8 mouse cellular contexts compared by ENCODE assay signal in genomic region chr2:131142592-131142991, GRCm38 (mm10). TPM values are rescaled to one million over a fixed set of nuclear protein-coding genes. Genes with fewer than 3 reads are reported as not detected.
DNase-seq lines count a peak whose midpoint lies in the region; ATAC-seq and TF ChIP-seq lines count a peak whose summit lies in the region.

No protein-coding gene starts in this region.

- H3K9me3 ChIP-seq in MEL (replicated peaks; ENCODE audit: insufficient read depth, low read length) = no peaks in the 10 kb centered on the region
- H3K9me3 ChIP-seq in hindbrain, embryonic 15.5 days = no peaks in the 10 kb centered on the region

- peak; percentile 91 for DNase-seq in MEL (ENCODE audit: low read depth, low spot score)
- peak; percentile 62 for DNase-seq in brain, embryonic 14.5 days (ENCODE audit: low read depth)
- DNase-seq in frontal cortex, postnatal 10 days (ENCODE audit: low spot score in 2 of 2) = peak; percentile 35 to 42
- peak; percentile 22 to 60 for DNase-seq in left cerebral cortex, adult 18-20 months (ENCODE audit: low spot score in 2 of 2)
- peak; percentile 20 for DNase-seq in right cerebral cortex, postnatal 25 days
- DNase-seq in yolk sac, embryonic 10.5 days (ENCODE audit: low spot score) = peak; percentile 80

- ATAC-seq in hindbrain, embryonic 15.5 days (ENCODE audit: low FRiP score, low read depth) = 0 out of 2 replicates have a peak, but pooled peaks have one; percentile 9
- ATAC-seq in megakaryocyte, adult 5-6 weeks (ENCODE audit: poor library complexity, severe bottlenecking) = peak; percentile 73

- no peaks in the 10 kb centered on the region for H3K79me2 ChIP-seq in MEL (ENCODE audit: control insufficient read depth, insufficient read depth, low read length, poor library complexity)

- H3K4me1 ChIP-seq in MEL (ENCODE audit: control insufficient read depth in 1 of 2, insufficient read depth in 2 of 2, low read length in 2 of 2) = peaks cover 0 to 7% of the 10 kb centered on the region in 2 experiments; a peak in 2 of 4 replicates
- no peaks in the 10 kb centered on the region for H3K4me1 ChIP-seq in hindbrain, embryonic 15.5 days (replicated peaks)

- peak in 1 of 2 experiments; percentile 22; a peak in 1 of 4 replicates for TF ChIP-seq POLR2A in MEL (IDR thresholded peaks at IDR 0.05; ENCODE audit: control insufficient read depth in 1 of 2, insufficient read depth in 1 of 2, low read depth in 1 of 2, low read length in 2 of 2, poor library complexity in 1 of 2)
- no peak for TF ChIP-seq POLR2A in brain, embryonic 14.5 days (IDR thresholded peaks at IDR 0.05; ENCODE audit: borderline replicate concordance, extremely low read depth, insufficient read depth, insufficient read length, poor library complexity, severe bottlenecking)

- H3K36me3 ChIP-seq in MEL (ENCODE audit: control insufficient read depth in 1 of 2, insufficient read depth in 2 of 2, low read length in 2 of 2) = no peaks in the 10 kb centered on the region; a peak in 1 of 4 replicates
- H3K36me3 ChIP-seq in hindbrain, embryonic 15.5 days = peaks cover 35% of the 10 kb centered on the region

- H3K4me2 ChIP-seq in hindbrain, embryonic 15.5 days = no peak overlapping the region

- H3K4me3 ChIP-seq in MEL (ENCODE audit: control insufficient read depth in 1 of 2, insufficient read depth in 1 of 2, low read depth in 2 of 2, low read length in 2 of 2) = peak overlapping the region; percentile 28 to 31; a peak in 3 of 4 replicates
- no peak overlapping the region for H3K4me3 ChIP-seq in hindbrain, embryonic 15.5 days

- TF ChIP-seq RAD21 in MEL (IDR thresholded peaks at IDR 0.05; ENCODE audit: low read depth, low read length) = peak; percentile 51

- no peaks in the 10 kb centered on the region for H3K27me3 ChIP-seq in MEL (ENCODE audit: control insufficient read depth in 1 of 2, insufficient read depth in 2 of 2, low read length in 2 of 2)
- H3K27me3 ChIP-seq in hindbrain, embryonic 15.5 days = no peaks in the 10 kb centered on the region

- WGBS in hindbrain, embryonic 15.5 days = 28% methylated on average over 18 of the region's 18 CpGs

- TF ChIP-seq EP300 in MEL (IDR thresholded peaks at IDR 0.05; ENCODE audit: low read depth in 1 of 2, low read length in 2 of 2) = no peak

- H3K9ac ChIP-seq in MEL (ENCODE audit: control insufficient read depth, low read depth, low read length, poor library complexity, severe bottlenecking) = peak overlapping the region; percentile 46
- no peak overlapping the region for H3K9ac ChIP-seq in hindbrain, embryonic 15.5 days

- no peak overlapping the region for H3K27ac ChIP-seq in MEL (ENCODE audit: control insufficient read depth, low read depth, low read length)
- H3K27ac ChIP-seq in hindbrain, embryonic 15.5 days (replicated peaks) = no peak overlapping the region

- peak; percentile 73 to 84 (median 81) for TF ChIP-seq CTCF in MEL (IDR thresholded peaks at IDR 0.05 in 2 of 3, conservative IDR thresholded peaks at IDR 0.05 in 1 of 3; ENCODE audit: control insufficient read depth in 1 of 3, insufficient read depth in 1 of 3, low read depth in 2 of 3, low read length in 3 of 3, poor library complexity in 1 of 3, severe bottlenecking in 1 of 3)
- peak; percentile 62 for TF ChIP-seq CTCF in brain, embryonic 14.5 days (IDR thresholded peaks at IDR 0.05; ENCODE audit: borderline replicate concordance, extremely low read depth, insufficient read depth, insufficient read length)

TF ChIP-seq in MEL, 35 proteins besides CTCF, POLR2A, EP300 and RAD21:
- TF ChIP-seq SMC3 (IDR thresholded peaks at IDR 0.05; ENCODE audit: low read depth, low read length) = peak; percentile 75
- peak; percentile 38 for TF ChIP-seq ZC3H11A (IDR thresholded peaks at IDR 0.05; ENCODE audit: low read depth, low read length)
- TF ChIP-seq SIN3A (IDR thresholded peaks at IDR 0.05; ENCODE audit: low read length) = 0 out of 2 replicates have a peak, but pooled peaks have one; percentile 20
- TF ChIP-seq NELFE (IDR thresholded peaks at IDR 0.05; ENCODE audit: low read depth, low read length) = no peak
- 0 out of 2 replicates have a peak, but pooled peaks have one; percentile 5 for TF ChIP-seq ZMIZ1 (IDR thresholded peaks at IDR 0.05; ENCODE audit: low read depth, low read length)

RNA-seq across cellular contexts. Expression of gene Gm11037, which starts 9.3 kb away (rescaled TPM):
- not detected in 2 replicates for total RNA-seq in MEL (2012; rRNA removed)
- polyA plus RNA-seq in MEL (2012; ENCODE audit: insufficient read depth in 1 of 2, insufficient read length in 2 of 2, low read depth in 1 of 2, low replicate concordance in 2 of 2, missing spikeins in 1 of 2) = not detected
- polyA plus RNA-seq in brain, embryonic 14.5 days (2012; rRNA removed) = not detected in 2 replicates
- not detected in 2 replicates for polyA plus RNA-seq in hindbrain, embryonic 15.5 days (2015; fragmentation: Nextera tagmentation; extraction: Ambion mirVana)
- not detected for total RNA-seq in left cerebral cortex, adult 18-20 months (2021)
- total RNA-seq in megakaryocyte, adult 5-6 weeks (2015) = not detected in 2 replicates
- total RNA-seq in megakaryocyte, adult 5-6 weeks (2017) = not detected in 2 replicates

RNA-seq across cellular contexts. Expression of gene Hspa12b, which starts 15.5 kb away (rescaled TPM):
- total RNA-seq in MEL (2012; rRNA removed) = 0.04 and 0.07 TPM in 2 replicates
- 1 to 10 TPM in 1 of 2 experiments, not detected in 1; 1.2 TPM for polyA plus RNA-seq in MEL (2012; ENCODE audit: insufficient read depth in 1 of 2, insufficient read length in 2 of 2, low read depth in 1 of 2, low replicate concordance in 2 of 2, missing spikeins in 1 of 2)
- polyA plus RNA-seq in brain, embryonic 14.5 days (2012; rRNA removed) = 8.6 and 10.1 TPM in 2 replicates
- 4.7 and 4.8 TPM in 2 replicates for polyA plus RNA-seq in hindbrain, embryonic 15.5 days (2015; fragmentation: Nextera tagmentation; extraction: Ambion mirVana)
- 10 to 100 TPM in 1 of 2 experiments, 1 to 10 TPM in 1; 8.4 to 10.2 TPM for total RNA-seq in left cerebral cortex, adult 18-20 months (2021)
- total RNA-seq in megakaryocyte, adult 5-6 weeks (2015) = not detected in 2 replicates
- not detected in 2 replicates for total RNA-seq in megakaryocyte, adult 5-6 weeks (2017)

RNA-seq across cellular contexts. Expression of gene 1700037H04Rik, which starts 17.3 kb away (rescaled TPM):
- 38.2 and 45.5 TPM in 2 replicates for total RNA-seq in MEL (2012; rRNA removed)
- polyA plus RNA-seq in MEL (2012; ENCODE audit: insufficient read depth in 1 of 2, insufficient read length in 2 of 2, low read depth in 1 of 2, low replicate concordance in 2 of 2, missing spikeins in 1 of 2) = 10 to 100 TPM in 1 of 2 experiments, not detected in 1; 72.6 TPM
- 113 and 118 TPM in 2 replicates for polyA plus RNA-seq in brain, embryonic 14.5 days (2012; rRNA removed)
- polyA plus RNA-seq in hindbrain, embryonic 15.5 days (2015; fragmentation: Nextera tagmentation; extraction: Ambion mirVana) = 86.4 and 90.9 TPM in 2 replicates
- 10 to 100 TPM; 69.3 to 85.6 TPM for total RNA-seq in left cerebral cortex, adult 18-20 months (2021)
- total RNA-seq in megakaryocyte, adult 5-6 weeks (2015) = 21.5 and 31.3 TPM in 2 replicates
- 15.5 and 22.7 TPM in 2 replicates for total RNA-seq in megakaryocyte, adult 5-6 weeks (2017)

RNA-seq across cellular contexts. Expression of gene Cenpb, which starts 37.3 kb away (rescaled TPM):
- 16.1 and 24.3 TPM in 2 replicates for total RNA-seq in MEL (2012; rRNA removed)
- 10 to 100 TPM in 1 of 2 experiments, not detected in 1; 34.9 TPM for polyA plus RNA-seq in MEL (2012; ENCODE audit: insufficient read depth in 1 of 2, insufficient read length in 2 of 2, low read depth in 1 of 2, low replicate concordance in 2 of 2, missing spikeins in 1 of 2)
- polyA plus RNA-seq in brain, embryonic 14.5 days (2012; rRNA removed) = 71.2 and 89.3 TPM in 2 replicates
- 15.2 and 15.5 TPM in 2 replicates for polyA plus RNA-seq in hindbrain, embryonic 15.5 days (2015; fragmentation: Nextera tagmentation; extraction: Ambion mirVana)
- total RNA-seq in left cerebral cortex, adult 18-20 months (2021) = 10 to 100 TPM; 64.2 to 64.3 TPM
- total RNA-seq in megakaryocyte, adult 5-6 weeks (2015) = 7.7 and 8.7 TPM in 2 replicates
- total RNA-seq in megakaryocyte, adult 5-6 weeks (2017) = 15.6 and 16.8 TPM in 2 replicates

RNA-seq across cellular contexts. Expression of gene Cdc25b, which starts 44.2 kb away (rescaled TPM):
- 11.8 and 12.6 TPM in 2 replicates for total RNA-seq in MEL (2012; rRNA removed)
- 10 to 100 TPM in 1 of 2 experiments, not detected in 1; 34.5 TPM for polyA plus RNA-seq in MEL (2012; ENCODE audit: insufficient read depth in 1 of 2, insufficient read length in 2 of 2, low read depth in 1 of 2, low replicate concordance in 2 of 2, missing spikeins in 1 of 2)
- polyA plus RNA-seq in brain, embryonic 14.5 days (2012; rRNA removed) = 41.4 and 54.8 TPM in 2 replicates
- polyA plus RNA-seq in hindbrain, embryonic 15.5 days (2015; fragmentation: Nextera tagmentation; extraction: Ambion mirVana) = 29.2 and 30.8 TPM in 2 replicates
- total RNA-seq in left cerebral cortex, adult 18-20 months (2021) = 10 to 100 TPM; 15.2 to 21.6 TPM
- total RNA-seq in megakaryocyte, adult 5-6 weeks (2015) = 21.5 and 25.5 TPM in 2 replicates
- total RNA-seq in megakaryocyte, adult 5-6 weeks (2017) = 29.1 and 35.0 TPM in 2 replicates

Comparison
In these comparisons a context has a peak if more than half of its experiments do, and no peak if none do; other contexts are left out.
1. DNase-seq: peak in every context shown above with its lines; median percentile 91 in MEL; 80 in yolk sac, embryonic 10.5 days; 62 in brain, embryonic 14.5 days; 41 in left cerebral cortex, adult 18-20 months; 38 in frontal cortex, postnatal 10 days; 20 in right cerebral cortex, postnatal 25 days.